Mouse (Mus musculus) right cerebral cortex, postnatal 36 days (tissue): ENCODE data around the gene Ppfibp2.

ENCODE experiments used
- DNase-seq, 2 experiments: peaks; one replicate each; pipeline ENCODE4 v3.0.0; 2022; ENCODE audit warnings: low spot score in 2 of 2, mixed read lengths in 1 of 2

Ppfibp2 gene

DNA sequence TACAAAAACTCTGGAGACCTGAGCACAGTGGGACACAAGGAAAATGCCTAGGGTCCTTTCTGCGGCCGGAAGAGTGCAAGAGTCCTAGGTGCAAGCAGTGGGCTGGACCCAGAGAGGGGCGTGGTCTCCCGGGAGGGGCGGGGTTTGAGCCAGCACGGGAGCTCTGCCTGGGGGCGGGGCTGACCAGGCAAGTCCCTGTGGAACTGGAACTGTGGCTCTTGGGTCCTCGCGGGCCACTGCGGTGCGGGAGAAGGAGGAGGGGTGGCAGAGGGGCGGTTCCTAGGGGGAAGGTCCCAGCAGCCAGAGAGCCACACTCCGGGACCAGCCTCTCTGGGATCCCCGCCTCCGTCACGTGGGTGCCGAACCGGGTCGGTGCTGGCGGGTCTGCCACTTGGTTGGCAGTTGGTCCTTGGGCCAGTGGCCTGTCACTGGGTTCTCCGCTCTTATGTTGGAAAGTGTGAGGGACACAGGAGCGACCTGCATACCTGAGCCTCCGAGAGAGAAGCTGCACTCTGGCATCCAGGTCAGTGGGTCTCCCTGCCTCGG, at the start of gene Ppfibp2:
Ppfibp2 (plus strand) TSS at position 351 of the 546 bp plus-strand sequence.
- DNase-seq = peak; percentile 59 to 63

DNA sequence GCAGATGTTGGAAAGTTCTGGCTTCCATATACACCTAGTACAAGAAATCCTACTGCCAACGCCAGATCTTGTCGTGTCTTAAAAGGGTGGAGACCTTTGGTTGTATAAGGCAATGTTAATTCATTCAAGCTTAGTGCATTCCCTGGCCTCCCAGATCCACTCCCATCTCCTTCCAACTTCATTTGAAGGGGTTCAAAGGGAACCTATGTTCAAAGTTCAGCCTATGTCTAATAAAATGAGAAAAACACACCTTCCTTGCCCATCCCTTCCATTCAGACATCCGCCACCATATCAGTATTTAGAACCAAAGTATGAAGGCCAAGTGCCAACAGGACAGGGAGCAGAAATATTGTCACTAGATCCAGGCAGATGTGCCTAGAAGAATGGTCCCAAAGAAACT, 47.1 kb upstream of the Ppfibp2 start:
- no peak for DNase-seq

DNA sequence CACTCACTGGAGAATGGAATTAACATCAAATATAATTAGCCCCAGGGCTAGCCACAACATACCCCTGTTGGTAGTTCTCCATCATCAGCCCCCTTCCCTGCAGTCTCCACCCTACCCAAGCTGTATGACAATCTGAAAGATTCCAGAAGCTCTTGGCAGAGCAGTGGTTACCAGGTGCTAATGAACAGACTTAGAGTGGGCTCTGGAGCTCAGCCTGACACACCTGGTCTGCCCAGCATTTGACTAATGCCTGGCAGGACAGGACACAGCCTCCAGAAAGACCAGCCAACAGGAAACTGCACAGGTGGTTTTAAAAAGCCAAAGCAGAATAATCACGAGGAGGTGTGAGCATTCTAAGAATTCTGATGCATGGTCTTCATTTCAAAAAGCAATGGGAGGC, 41.5 kb upstream of the Ppfibp2 start:
- DNase-seq = no peak

DNA sequence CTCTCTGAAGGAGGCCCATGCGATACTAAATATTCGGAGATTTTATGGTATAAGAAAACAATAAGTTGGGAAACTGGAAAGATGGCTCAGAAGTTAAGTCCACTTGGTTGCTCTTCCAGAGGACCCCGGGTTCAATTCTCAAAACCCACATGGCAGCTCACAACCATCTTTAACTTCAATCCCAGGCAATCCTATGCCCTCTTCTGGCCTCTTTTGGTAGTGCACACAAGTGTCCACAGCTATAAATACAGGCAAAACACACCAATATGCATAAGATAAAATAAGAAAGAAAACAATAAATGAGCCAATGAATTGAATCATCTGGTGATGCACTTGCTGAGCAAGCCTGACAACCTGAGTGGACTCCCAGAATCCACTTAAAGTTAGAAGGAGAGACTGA, 39.1 kb upstream of the Ppfibp2 start:
- no peak for DNase-seq

DNA sequence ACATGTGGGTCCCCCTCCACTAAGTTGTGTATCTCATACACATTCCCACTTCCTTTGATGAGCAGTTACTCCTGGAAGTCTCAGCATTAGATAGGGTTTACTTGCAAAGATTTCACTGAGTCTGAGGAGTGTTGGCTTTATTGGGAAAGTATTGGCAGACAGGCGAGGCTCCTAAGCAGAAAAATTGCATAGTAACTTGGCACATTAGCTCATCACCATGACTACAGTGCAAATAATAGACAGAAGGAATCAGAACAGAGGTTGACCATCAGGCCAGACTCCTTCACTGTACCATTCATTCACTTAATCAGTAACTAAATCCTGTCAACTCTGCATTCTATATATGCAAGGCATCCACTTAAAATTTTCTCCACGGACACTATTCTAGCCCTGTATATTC, 34.3 kb upstream of the Ppfibp2 start:
- DNase-seq = no peak

DNA sequence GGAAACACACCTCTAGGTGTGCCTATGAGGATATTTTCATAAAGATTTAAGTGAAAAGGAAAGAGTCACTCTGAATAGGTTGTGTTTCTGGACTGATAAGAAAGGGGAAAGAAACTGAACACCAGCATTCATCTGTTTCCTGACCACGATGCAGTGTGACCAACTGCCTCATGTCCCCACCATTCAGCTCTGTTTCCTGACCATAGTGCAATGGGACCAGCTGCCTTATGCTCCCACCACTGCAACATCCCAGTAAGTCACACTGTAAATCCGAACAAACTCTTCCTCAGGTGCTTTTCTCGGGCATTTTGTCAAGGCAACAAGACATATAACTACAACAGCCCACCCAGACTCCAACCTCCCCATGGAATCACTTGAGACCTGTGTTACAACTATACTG, 33.4 kb upstream of the Ppfibp2 start:
- DNase-seq = no peak

DNA sequence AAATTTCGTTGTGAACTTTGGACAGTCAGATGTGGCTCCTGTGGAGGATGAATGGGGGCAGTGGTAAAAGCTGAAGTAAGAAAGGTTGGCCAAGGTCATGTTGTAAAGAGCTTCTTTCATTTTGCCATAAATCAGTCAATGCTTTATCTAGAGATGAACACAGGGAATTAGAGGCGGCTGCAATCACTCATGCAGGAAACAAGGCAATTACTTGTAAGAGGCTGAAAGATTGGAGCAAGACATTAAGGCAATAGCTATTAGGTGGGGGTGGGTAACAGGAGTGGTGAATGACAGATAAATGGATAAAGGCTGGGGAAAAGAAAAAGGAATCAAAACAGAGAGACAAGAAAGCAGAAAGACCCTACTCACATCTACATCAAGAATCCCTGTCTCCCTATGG, 31.3 kb upstream of the Ppfibp2 start:
- no peak for DNase-seq

DNA sequence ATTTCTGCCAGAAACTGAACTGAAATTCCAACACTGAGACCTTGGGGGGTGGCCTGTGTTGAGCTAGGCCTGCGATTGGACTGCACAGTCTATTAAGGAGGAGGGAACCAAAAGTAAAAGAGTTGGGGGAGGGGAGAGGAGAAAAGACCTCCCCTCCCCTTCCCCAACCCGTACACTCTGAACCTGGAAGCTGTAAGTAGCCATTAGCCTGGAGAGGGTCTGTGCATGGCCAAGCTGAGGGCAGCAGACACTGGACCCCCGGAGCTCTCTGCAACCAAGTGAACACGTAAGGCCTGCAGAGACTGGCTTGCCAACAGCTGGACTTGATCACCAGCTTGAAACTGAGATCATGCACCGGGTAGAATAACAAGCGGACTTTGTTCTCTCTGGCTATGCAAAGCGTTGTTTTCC, 27.7 kb upstream of the Ppfibp2 start, which contains the start of gene Olfml1:
Olfml1 (plus strand) TSS at position 186 of the 411 bp plus-strand sequence.
- DNase-seq = peak in 1 of 2 experiments; percentile 2

DNA sequence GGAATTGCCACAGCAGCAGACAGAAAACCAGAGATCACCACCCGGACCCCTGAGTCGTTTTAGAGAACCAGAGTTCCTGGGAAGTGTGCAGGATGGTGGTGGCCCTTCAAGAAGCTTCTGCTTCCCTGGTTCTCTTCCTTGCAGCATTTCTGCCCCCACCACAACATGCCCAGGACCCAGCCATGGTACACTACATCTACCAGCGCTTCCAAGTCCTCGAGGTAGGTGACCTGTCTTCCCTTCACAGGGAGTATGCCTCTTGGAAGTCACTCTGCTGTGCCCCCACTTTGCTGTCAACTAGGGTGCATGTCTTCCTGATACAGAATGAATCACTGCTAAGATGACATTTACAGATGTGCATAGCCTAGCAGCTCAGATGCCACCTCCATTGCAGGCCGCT, 27.3 kb upstream of the Ppfibp2 start:
- DNase-seq = no peak

DNA sequence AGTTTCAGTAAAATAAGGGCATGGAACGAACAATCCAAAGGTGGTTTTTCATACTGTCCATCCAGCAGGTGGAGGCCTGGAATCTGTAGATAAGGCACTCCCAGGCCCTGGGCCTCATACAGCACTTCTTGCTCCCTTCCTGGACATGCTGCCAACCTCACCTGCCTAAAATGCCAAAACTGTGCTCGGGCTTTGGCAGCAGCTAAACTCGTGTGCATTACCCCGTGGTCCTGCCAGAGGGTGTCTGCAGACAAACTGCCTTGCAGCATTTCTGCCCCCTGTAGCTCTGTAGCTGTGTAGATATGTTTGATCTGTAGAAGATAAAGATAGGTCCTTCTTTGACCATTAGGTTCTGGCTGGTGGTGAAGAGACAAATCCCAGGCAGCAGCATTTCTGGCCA, 26.0 kb upstream of the Ppfibp2 start:
- no peak for DNase-seq

DNA sequence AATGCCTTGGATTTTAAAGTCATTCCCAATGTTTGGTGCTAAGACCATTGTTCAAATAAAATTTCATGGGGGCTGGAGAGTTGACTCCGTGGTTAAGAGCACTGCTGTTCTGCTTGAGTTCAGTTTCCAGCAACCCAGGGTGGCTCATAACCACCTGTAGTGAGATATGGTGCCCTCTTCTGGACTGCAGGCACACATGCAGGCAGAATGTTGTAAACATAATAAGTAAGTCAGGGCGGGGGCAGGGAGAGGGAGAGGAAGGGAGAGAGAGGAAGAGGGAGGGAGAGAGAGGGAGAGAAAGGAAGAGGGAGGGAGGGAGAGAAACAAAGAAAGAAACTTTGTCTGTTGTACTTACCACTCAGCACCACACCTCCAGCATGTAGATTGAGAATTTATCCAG, 21.2 kb upstream of the Ppfibp2 start:
- DNase-seq = no peak

DNA sequence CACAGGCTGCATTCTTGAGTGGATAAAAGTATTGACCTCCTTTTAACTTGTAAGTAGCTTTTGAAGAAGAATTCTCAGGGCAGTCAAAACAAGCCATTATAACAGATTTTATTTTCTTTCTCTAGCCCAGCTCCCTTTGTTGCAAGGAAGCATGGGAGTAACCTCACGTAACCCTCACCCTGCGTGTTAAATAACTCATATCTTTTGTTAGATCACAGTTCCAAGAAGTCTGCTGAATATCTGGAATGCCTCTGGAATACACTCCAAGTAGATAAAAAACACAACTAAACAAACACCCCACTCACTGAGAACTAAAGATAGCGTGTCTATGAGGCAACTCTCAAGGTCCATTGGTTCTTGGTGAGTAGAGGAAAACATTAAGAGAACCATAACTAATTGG, 20.7 kb upstream of the Ppfibp2 start:
- no peak for DNase-seq

DNA sequence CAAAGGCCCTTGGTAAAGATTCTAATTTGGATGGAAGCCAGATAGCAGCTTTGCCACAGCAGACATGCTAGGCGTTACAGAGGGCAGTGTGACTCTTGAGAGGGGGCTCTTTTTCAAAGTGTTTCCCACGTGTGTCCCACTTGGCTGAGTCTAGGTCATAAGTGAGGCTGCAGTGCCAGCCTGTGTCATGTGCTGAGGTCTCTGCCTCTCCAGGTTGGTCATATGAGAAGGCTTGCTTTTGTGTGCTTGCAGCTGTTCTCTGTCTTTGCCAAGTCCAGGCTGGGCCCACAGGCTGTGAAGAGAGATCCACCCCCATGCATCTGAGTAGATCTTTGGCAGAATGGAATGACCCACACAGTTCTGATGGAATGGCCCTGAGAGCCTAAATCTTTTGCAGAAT, 2.4 kb upstream of the Ppfibp2 start:
- DNase-seq = peak; percentile 10 to 23

DNA sequence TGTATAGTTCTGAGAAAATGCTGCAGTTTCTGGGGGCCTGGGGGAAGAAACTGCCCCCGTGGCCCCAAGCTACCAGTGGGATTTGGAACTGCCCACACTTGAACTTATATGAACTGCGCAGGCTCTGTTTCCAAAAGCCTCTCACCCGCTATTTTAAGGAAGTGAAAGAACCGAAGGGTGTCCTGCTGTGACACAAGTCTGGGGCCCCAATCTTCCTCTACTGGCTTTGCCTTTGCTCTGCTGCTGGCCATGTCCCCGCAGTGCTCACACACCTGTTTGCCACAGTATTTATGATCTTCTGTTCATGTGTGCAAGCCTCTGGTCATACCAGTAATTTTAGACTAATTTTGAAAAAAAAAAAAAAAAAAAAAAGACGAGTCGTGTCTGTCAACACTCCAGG, 1.1 kb upstream of the Ppfibp2 start:
- DNase-seq = no peak

DNA sequence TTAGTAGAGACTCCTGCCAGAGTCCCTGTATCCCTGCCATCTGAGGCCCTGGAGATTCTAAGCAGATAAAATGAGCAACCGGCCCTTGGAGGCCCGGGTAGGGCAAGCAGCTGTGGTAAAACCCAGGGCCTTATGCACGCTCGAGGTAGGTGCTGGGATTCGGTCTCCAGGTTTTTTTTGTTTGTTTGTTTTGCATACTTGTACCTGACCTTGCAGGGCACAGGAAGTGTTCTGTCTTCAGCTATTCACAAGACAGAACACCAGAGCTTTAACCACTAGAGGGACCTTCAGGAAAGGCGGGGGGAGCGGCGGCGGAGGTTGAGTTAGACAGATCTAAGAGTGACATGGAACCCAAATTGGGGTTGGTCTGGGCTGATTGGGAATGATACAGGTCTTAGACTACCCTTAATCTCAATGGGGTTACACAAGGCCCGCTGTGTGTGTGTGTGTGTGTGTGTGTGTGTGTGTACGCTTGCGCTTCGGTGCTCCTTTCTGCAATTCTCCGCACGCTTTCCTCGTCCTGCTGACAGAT, 616 bp upstream of the Ppfibp2 start:
- peak; percentile 8 to 12 for DNase-seq

DNA sequence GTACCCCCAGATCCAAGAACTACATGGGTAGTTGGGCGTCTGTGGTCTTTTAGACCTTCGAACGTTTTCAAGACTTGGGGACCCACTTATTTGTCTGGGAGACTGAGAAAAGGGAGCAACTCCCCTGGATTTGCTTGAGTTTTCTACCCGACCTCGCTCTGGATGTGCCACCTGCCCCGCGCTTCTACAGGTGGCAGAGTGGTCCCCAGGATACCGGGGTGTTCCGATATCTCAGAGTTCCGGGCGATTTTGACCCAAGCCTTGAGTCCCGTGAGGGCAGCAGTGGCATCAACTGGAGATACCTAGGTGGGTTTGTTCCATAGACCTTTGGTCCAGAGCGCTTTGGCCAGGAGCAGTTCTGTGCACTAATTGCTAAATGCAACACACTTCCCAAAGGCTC, 419 bp downstream of the Ppfibp2 start:
- DNase-seq = no peak

DNA sequence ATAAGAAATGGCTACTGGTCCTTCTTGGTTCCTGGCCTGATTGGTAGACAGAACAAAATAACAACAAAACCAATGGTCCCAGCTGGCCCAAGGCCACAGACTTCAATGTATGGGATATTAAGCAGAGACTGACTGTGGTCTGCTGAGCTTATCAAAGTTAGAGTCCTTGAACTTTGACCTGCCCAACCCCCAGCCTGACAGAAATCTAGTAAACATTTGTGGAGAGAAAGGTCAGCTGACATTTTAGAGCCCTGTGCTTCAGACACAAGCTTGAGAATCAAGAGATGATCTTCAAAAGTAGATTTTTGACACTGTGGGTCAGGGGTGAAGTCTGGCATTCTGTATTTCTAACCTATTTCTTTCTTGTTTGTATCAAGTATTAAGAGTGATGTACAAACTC, 1.7 kb downstream of the Ppfibp2 start:
- DNase-seq = no peak

DNA sequence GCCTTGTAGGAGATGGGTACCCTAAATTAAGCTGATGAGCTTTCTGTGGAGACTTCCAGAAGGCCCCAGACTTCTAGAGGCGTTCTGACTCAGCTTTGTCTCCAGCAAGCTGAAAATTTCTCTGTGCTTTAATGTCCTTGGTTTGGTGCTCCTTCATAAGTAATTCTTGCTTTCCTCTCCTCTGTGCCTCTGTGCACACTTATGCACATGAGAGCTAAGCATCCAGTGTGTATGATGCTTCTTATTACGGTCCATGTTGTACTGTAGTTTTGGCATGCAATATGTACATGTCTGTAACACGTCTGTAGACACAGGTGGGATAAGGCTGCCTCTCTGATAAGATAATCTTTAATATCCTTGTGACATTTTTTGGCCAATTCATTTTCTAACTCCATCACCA, 2.9 kb downstream of the Ppfibp2 start:
- no peak for DNase-seq

DNA sequence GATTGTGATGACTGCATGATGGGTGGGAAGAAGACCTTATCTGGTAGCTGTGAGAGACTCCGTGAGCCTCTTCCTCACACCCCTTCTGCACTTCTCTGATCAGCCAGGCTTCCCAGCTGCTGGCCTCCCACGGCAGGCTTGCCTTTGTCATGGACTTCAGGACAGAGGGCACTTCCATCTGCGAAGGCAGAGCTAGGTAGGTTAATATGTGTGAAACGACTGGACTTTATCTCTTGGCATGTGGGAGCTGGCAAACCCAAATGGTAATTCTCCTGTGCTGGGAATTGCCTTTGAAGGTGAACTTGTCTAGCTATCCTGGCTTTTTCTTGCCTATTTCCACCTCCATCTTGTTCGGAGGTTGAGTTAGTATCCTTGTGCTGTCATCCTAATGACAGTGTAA, 5.6 kb downstream of the Ppfibp2 start:
- no peak for DNase-seq

DNA sequence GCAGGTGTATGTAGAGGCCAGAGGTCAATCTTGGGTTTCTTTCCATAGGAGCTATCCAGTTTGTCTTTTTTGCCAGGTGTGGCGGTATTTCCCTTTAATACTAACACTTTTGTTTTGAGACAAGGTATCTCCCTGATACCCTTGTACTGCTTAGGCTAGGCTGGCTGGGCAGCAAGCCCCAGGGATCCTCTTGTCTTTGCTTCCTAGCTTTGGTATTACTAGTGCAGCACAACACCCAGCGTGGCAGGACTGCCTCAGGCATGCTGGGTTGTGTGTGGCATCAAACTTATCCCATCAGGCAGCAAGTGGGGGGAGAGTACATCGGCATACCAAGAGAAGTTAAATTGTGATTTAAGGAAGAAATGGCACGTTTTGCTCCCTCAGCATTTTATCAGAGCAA, 7.5 kb downstream of the Ppfibp2 start:
- DNase-seq = no peak

DNA sequence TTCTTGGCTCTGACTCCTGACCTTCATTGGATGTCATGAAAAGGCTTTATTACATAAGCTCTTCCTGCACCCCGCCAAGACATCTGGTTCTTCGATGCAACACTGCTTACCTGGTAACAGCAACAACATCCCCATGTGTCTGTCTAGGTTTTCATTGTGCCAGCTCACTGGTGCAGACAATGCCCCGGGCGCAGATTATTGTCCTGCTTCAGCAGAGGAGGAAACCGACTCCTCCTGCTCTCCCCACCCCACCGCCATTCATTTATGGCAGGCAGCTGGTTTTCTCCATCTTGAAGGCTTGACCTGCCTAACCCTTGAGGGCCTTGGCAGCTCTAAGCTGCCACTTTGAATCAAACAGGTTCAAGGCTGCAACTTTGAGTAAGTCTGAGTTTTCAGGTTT, 7.9 kb downstream of the Ppfibp2 start:
- DNase-seq = no peak

DNA sequence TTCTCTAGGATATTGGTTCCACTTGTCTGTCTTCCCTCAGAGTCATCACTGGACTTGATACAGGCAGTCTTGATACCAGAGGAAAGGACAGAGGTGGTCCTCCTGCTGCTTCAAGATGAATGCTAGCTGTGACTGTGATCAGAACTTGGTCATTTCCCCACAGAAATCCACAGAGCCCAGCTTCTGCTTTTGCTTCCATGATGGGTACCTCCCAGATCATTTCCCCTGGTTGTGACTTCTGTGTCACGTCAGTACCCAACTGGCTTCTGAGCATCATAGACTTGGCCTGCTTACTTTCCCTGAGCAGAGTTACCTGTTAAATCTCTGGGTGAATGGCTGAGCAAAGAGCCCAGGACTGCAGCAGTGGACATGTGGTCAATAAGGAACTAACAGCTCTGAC, 12.8 kb downstream of the Ppfibp2 start:
- DNase-seq = no peak

DNA sequence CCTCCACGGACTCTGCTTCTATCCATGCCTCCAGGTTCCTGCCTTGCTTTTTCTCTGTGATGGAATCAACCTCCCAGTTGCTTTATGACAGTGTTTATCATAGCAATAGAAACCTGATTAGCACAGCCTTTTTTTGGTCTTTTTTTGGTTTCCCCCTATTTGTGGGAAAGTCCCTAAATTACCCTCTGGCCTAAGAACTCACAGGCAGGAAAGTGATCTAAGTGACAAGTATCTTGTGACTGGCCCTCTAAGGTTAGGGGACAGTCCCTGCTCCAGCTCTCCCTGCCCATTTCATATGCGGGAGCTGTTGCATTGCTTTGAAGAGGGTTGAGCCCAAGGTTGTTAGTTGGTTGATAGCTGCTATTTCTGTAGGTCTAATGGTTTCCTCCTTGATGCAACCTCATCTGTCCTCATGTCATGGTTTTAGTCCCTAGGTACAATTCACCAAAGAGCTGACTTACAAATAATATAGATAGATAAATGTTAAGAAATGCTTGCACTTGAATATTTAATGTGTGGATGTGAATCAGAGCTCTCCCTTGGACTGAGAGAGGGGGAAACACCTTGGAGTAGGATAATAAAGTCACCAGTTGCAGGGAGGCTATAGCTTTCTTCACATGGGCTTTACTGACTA, 14.7 kb downstream of the Ppfibp2 start:
- no peak for DNase-seq

DNA sequence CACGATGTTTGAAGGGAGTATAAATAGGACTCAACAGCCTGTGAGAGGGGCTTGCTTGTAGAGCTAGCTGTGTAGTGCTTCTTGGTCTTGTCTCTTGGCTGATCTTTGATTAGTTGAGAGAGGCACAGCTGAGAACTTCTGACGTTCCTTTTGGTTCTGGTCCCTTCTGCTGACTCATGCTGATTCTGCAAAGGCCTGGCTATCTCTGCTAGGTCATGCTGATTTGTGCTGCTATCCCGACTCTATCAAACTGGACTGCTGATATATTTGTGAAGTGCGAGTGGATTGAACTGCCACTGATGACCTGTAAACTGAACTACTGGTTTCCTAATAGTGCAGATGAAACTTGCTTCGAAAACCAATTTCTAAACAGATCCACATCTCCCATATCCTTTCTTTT, 15.9 kb downstream of the Ppfibp2 start:
- DNase-seq = no peak
